Mouse (Mus musculus) testis, adult 2 months (tissue): ENCODE data around the gene Pla2g12a. TPM values are rescaled to one million over a fixed set of nuclear protein-coding genes. Genes with fewer than 3 reads are reported as not detected.

Source experiments
- H3K27ac ChIP-seq: fragments of 200-500 bp; 2 replicates; pipeline ENCODE4 v1.5.1; 2012; ENCODE audit warnings: low read depth, low read length; ENCODE audit not compliant: control insufficient read depth, insufficient read depth
- H3K27me3 ChIP-seq: fragments of 200-500 bp; 2 replicates; pipeline ENCODE4 v1.6.1; 2012; ENCODE audit warnings: mild to moderate bottlenecking, low read length, moderate library complexity; ENCODE audit not compliant: control insufficient read depth, insufficient read depth
- H3K36me3 ChIP-seq: fragments of 200-500 bp; 2 replicates; pipeline ENCODE4 v1.6.1; 2012; ENCODE audit warnings: mild to moderate bottlenecking, low read length; ENCODE audit not compliant: control insufficient read depth, insufficient read depth
- H3K4me1 ChIP-seq: fragments of 200-500 bp; 2 replicates; pipeline ENCODE4 v1.6.1; 2012; ENCODE audit warnings: low read length; ENCODE audit not compliant: control insufficient read depth, insufficient read depth
- H3K4me3 ChIP-seq: fragments of 200-500 bp; 2 replicates; pipeline ENCODE4 v1.5.1; 2012; ENCODE audit warnings: low read depth, mild to moderate bottlenecking, low read length, moderate library complexity, mixed read lengths; ENCODE audit not compliant: control insufficient read depth
- CTCF ChIP-seq: fragments of 200-500 bp; IDR thresholded peaks from 2 replicates; pipeline ENCODE4 v1.5.1; 2012; ENCODE audit warnings: low read depth, mild to moderate bottlenecking, inconsistent platforms, low read length, moderate library complexity; ENCODE audit not compliant: control insufficient read depth, insufficient read depth, insufficient replicate concordance
- POLR2A ChIP-seq: fragments of 200-500 bp; IDR thresholded peaks from 2 replicates; pipeline ENCODE4 v1.6.1; 2012; ENCODE audit warnings: low read depth, mild to moderate bottlenecking, inconsistent platforms, low read length, moderate library complexity; ENCODE audit not compliant: control insufficient read depth
- polyA plus RNA-seq: library from polyadenylated mRNA; depleted of rRNA; stranded (reverse); fragments of >200 nt; gene quantifications from 2 replicates; pipeline ENCODE4 v1.2.3, GENCODE M21; 2012

Pla2g12a gene
- polyA plus RNA-seq, 1 experiment, result 75.4 TPM

- H3K27me3 ChIP-seq, result no peaks in the 10 kb centered on the region
- H3K36me3 ChIP-seq, result no peaks in the 10 kb centered on the region; the same call in 1 of the 2 replicates
- peaks cover 10% of the 10 kb centered on the region for H3K4me1 ChIP-seq
- H3K4me3 ChIP-seq, result no peak overlapping the region
- no peak overlapping the region; the same call in 1 of the 2 replicates for H3K27ac ChIP-seq
- TF ChIP-seq CTCF (no peak), POLR2A (no peak)
These were observed 20.5 kb downstream of the Pla2g12a start for GRCm38 (mm10) chr3:129898886-129899285.

- Histone ChIP-seq H3K4me1 (peaks cover 10% of the 10 kb centered on the region), H3K36me3 (no peaks in the 10 kb centered on the region), H3K27ac (peak within 1 kb of the TSS; percentile 75), H3K27me3 (no peaks in the 10 kb centered on the region), H3K4me3 (peak within 1 kb of the TSS; percentile 95)
- no peak for TF ChIP-seq CTCF
- no peak; the same call in 1 of the 2 replicates for TF ChIP-seq POLR2A
These were observed 22.9 kb downstream of the Pla2g12a start, which contains the start of gene Casp6 for GRCm38 (mm10) chr3:129901271-129901809. Gene Casp6 (plus strand): TSS chr3:129901425.

GRCm38 (mm10) chr3:129903369-129903768, 25.0 kb downstream of the Pla2g12a start:
- Histone ChIP-seq H3K27me3 (no peaks in the 10 kb centered on the region), H3K27ac (no peak overlapping the region), H3K4me3 (no peak overlapping the region), H3K4me1 (peaks cover 10% of the 10 kb centered on the region), H3K36me3 (no peaks in the 10 kb centered on the region)
- TF ChIP-seq CTCF (no peak), POLR2A (no peak)

- peaks cover 10% of the 10 kb centered on the region for H3K4me1 ChIP-seq
- no peak for TF ChIP-seq CTCF
- no peak for TF ChIP-seq POLR2A
- H3K27ac ChIP-seq, result no peak overlapping the region
- no peak overlapping the region for H3K4me3 ChIP-seq
- H3K27me3 ChIP-seq, result no peaks in the 10 kb centered on the region
- no peaks in the 10 kb centered on the region for H3K36me3 ChIP-seq
These were observed 25.5 kb downstream of the Pla2g12a start for GRCm38 (mm10) chr3:129903866-129904265.

GRCm38 (mm10) chr3:129904381-129905132, 26.2 kb downstream of the Pla2g12a start:
- Histone ChIP-seq H3K4me1 (peaks cover 10% of the 10 kb centered on the region), H3K27me3 (no peaks in the 10 kb centered on the region), H3K27ac (no peak overlapping the region), H3K36me3 (no peaks in the 10 kb centered on the region), H3K4me3 (no peak overlapping the region)
- TF ChIP-seq CTCF (no peak), POLR2A (no peak)

- TF ChIP-seq POLR2A, result no peak
- H3K4me1 ChIP-seq, result no peaks in the 10 kb centered on the region
- no peaks in the 10 kb centered on the region for H3K36me3 ChIP-seq
- no peak overlapping the region for H3K27ac ChIP-seq
- no peaks in the 10 kb centered on the region for H3K27me3 ChIP-seq
- H3K4me3 ChIP-seq, result no peak overlapping the region
These were observed 33.6 kb downstream of the Pla2g12a start for GRCm38 (mm10) chr3:129912025-129912424.

GRCm38 (mm10) chr3:129913241-129913640, 34.8 kb downstream of the Pla2g12a start:
- Histone ChIP-seq H3K27ac (no peak overlapping the region), H3K36me3 (no peaks in the 10 kb centered on the region), H3K4me3 (no peak overlapping the region), H3K27me3 (no peaks in the 10 kb centered on the region), H3K4me1 (no peaks in the 10 kb centered on the region)
- TF ChIP-seq POLR2A (no peak), CTCF (no peak)
